ENCODE assay signal across 10 mouse cellular contexts in the genomic region with DNA sequence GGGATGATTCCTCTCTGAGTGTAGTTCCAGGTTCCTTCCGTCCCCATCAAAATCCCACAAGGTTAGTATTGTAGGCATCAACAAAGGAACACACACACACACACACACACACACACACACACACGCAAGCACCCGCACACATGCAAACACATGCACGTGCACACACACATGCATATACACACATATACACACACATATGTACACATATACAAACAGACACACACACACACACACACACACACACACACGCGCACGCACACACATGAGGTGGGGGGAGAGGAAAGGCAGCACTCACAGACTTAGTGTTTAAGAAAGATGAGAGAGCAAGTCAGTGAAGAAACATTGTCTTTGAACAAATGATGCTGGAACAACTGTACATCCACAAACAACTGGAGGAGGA. TPM values are rescaled to one million over a fixed set of nuclear protein-coding genes. Genes with fewer than 3 reads are reported as not detected.
DNase-seq lines count a peak whose midpoint lies in the region; ATAC-seq lines count a peak whose summit lies in the region.
"Had no signal": no experiment of that assay in that cellular context is flagged by ENCODE, and none has a peak within 500 bp of the region (broad histone marks: within the 10 kb centered on the region; RNA-seq: fewer than 3 reads in every experiment).

No protein-coding gene starts in this region.

- H3K9me3 ChIP-seq in forebrain, embryonic 10.5 days = peaks cover 11% of the 10 kb centered on the region
- no peaks in the 10 kb centered on the region; the same call in 1 of the 2 replicates for H3K9me3 ChIP-seq in forebrain, embryonic 11.5 days (ENCODE audit: control insufficient read depth, low read length)
- H3K9me3 ChIP-seq in limb, embryonic 15.5 days = no peaks in the 10 kb centered on the region
- no peaks in the 10 kb centered on the region for H3K9me3 ChIP-seq in stomach, embryonic 16.5 days (replicated peaks; ENCODE audit: control insufficient read depth, low read length)

- H3K4me1 ChIP-seq in forebrain, embryonic 10.5 days = peaks cover 22% of the 10 kb centered on the region
- H3K4me1 ChIP-seq in forebrain, embryonic 11.5 days (replicated peaks; ENCODE audit: control insufficient read depth, insufficient read depth, low read length) = peaks cover 2% of the 10 kb centered on the region; the same call in 1 of the 2 replicates
- 0 out of 2 replicates have a peak, but pooled peaks cover 2% of the 10 kb centered on the region for H3K4me1 ChIP-seq in limb, embryonic 15.5 days
- peaks cover 5% of the 10 kb centered on the region; the same call in 1 of the 2 replicates for H3K4me1 ChIP-seq in stomach, embryonic 16.5 days (ENCODE audit: control insufficient read depth, insufficient read depth, low read length)

- DNase-seq in forebrain, embryonic 10.5 days (ENCODE audit: extremely low spot score, low spot score) = no peak
- DNase-seq in forebrain, embryonic 11.5 days (ENCODE audit: low spot score) = no peak
- peak; percentile 32 for DNase-seq in thymus, postnatal 4 days
- DNase-seq in thymus, postnatal 25 days = no peak
- DNase-seq in spleen, postnatal 4 days (ENCODE audit: low spot score in 2 of 2) = no peak
- no peak for DNase-seq in heart, adult 18-20 months
- DNase-seq: B cell, adult 2 months; lung, postnatal 10 days had no signal

- H3K9ac ChIP-seq in forebrain, embryonic 11.5 days (ENCODE audit: low read length) = no peak overlapping the region
- H3K9ac ChIP-seq in limb, embryonic 15.5 days = no peak overlapping the region
- no peak overlapping the region for H3K9ac ChIP-seq in stomach, embryonic 16.5 days (ENCODE audit: low read length)

- no peaks in the 10 kb centered on the region for H3K27me3 ChIP-seq in forebrain, embryonic 10.5 days (ENCODE audit: poor library complexity, severe bottlenecking)
- no peaks in the 10 kb centered on the region for H3K27me3 ChIP-seq in forebrain, embryonic 11.5 days (ENCODE audit: control insufficient read depth, insufficient read depth, low read length)
- no peaks in the 10 kb centered on the region for H3K27me3 ChIP-seq in limb, embryonic 15.5 days
- H3K27me3 ChIP-seq in stomach, embryonic 16.5 days (ENCODE audit: control insufficient read depth, insufficient read depth, low read length) = no peaks in the 10 kb centered on the region

- no peak overlapping the region for H3K4me2 ChIP-seq in forebrain, embryonic 11.5 days (ENCODE audit: low read depth, low read length, severe bottlenecking)
- H3K4me2 ChIP-seq in limb, embryonic 15.5 days = peak overlapping the region; percentile 53; the same call in 1 of the 2 replicates
- H3K4me2 ChIP-seq in stomach, embryonic 16.5 days (ENCODE audit: low read depth, low read length) = peak overlapping the region; percentile 76; the same call in 1 of the 2 replicates

- no peaks in the 10 kb centered on the region for H3K36me3 ChIP-seq in forebrain, embryonic 10.5 days (replicated peaks)
- H3K36me3 ChIP-seq in forebrain, embryonic 11.5 days (ENCODE audit: control insufficient read depth, insufficient read depth, low read length) = no peaks in the 10 kb centered on the region
- no peaks in the 10 kb centered on the region for H3K36me3 ChIP-seq in limb, embryonic 15.5 days
- no peaks in the 10 kb centered on the region for H3K36me3 ChIP-seq in stomach, embryonic 16.5 days (ENCODE audit: control insufficient read depth, insufficient read depth, low read length)

- H3K27ac ChIP-seq in forebrain, embryonic 10.5 days = peak overlapping the region; percentile 92; the same call in 1 of the 2 replicates
- H3K27ac ChIP-seq in forebrain, embryonic 11.5 days (ENCODE audit: low read depth, low read length) = no peak overlapping the region
- no peak overlapping the region for H3K27ac ChIP-seq in limb, embryonic 15.5 days
- no peak overlapping the region for H3K27ac ChIP-seq in stomach, embryonic 16.5 days (ENCODE audit: low read length)

- 85% methylated on average over 7 of the region's 7 CpGs for WGBS in forebrain, embryonic 10.5 days
- WGBS in forebrain, embryonic 11.5 days = 83% methylated on average over 7 of the region's 7 CpGs
- WGBS in limb, embryonic 15.5 days = 86% methylated on average over 7 of the region's 7 CpGs
- WGBS in stomach, embryonic 16.5 days = 79% methylated on average over 7 of the region's 7 CpGs

- H3K4me3 ChIP-seq in forebrain, embryonic 10.5 days = peak overlapping the region; percentile 65; the same call in 1 of the 2 replicates
- no peak overlapping the region for H3K4me3 ChIP-seq in forebrain, embryonic 11.5 days (ENCODE audit: low read depth, low read length)
- H3K4me3 ChIP-seq in limb, embryonic 15.5 days = no peak overlapping the region
- no peak overlapping the region for H3K4me3 ChIP-seq in stomach, embryonic 16.5 days (replicated peaks; ENCODE audit: low read length)

- no peak for ATAC-seq in forebrain, embryonic 11.5 days (replicated peaks; ENCODE audit: low FRiP score)
- no peak for ATAC-seq in limb, embryonic 15.5 days (ENCODE audit: insufficient number of reproducible peaks, low FRiP score, low TSS enrichment, low read depth)
- no peak for ATAC-seq in stomach, embryonic 16.5 days (ENCODE audit: insufficient read depth, low FRiP score)

RNA-seq across cellular contexts. Expression of a gene that starts 23.9 kb away (rescaled TPM):
- 29.2 and 29.3 TPM in 2 replicates for polyA plus RNA-seq in forebrain, embryonic 10.5 days (2016; fragmentation: Nextera tagmentation; extraction: Ambion mirVana)
- 43.2 and 44.6 TPM in 2 replicates for polyA plus RNA-seq in forebrain, embryonic 11.5 days (2014; fragmentation: Nextera tagmentation; extraction: Ambion mirVana)
- polyA plus RNA-seq in limb, embryonic 15.5 days (2015; fragmentation: Nextera tagmentation; extraction: Ambion mirVana) = 25.2 and 29.0 TPM in 2 replicates
- 22.2 and 22.6 TPM in 2 replicates for polyA plus RNA-seq in stomach, embryonic 16.5 days (2015; fragmentation: Nextera tagmentation; extraction: Ambion mirVana)
- 10 to 100 TPM; 27.2 to 29.3 TPM for total RNA-seq in heart, adult 18-20 months (2021)

RNA-seq across cellular contexts. Expression of a gene that starts 35.3 kb away (rescaled TPM):
- 44.9 and 47.7 TPM in 2 replicates for polyA plus RNA-seq in forebrain, embryonic 10.5 days (2016; fragmentation: Nextera tagmentation; extraction: Ambion mirVana)
- 42.3 and 52.1 TPM in 2 replicates for polyA plus RNA-seq in forebrain, embryonic 11.5 days (2014; fragmentation: Nextera tagmentation; extraction: Ambion mirVana)
- 60.5 and 69.0 TPM in 2 replicates for polyA plus RNA-seq in limb, embryonic 15.5 days (2015; fragmentation: Nextera tagmentation; extraction: Ambion mirVana)
- polyA plus RNA-seq in stomach, embryonic 16.5 days (2015; fragmentation: Nextera tagmentation; extraction: Ambion mirVana) = 37.1 and 39.9 TPM in 2 replicates
- 1 to 10 TPM; 5.5 to 8.3 TPM for total RNA-seq in heart, adult 18-20 months (2021)

RNA-seq across cellular contexts. Expression of a gene that starts 57.0 kb away (rescaled TPM):
- polyA plus RNA-seq in forebrain, embryonic 10.5 days (2016; fragmentation: Nextera tagmentation; extraction: Ambion mirVana) = 3.6 and 3.9 TPM in 2 replicates
- 4.7 and 5.2 TPM in 2 replicates for polyA plus RNA-seq in forebrain, embryonic 11.5 days (2014; fragmentation: Nextera tagmentation; extraction: Ambion mirVana)
- polyA plus RNA-seq in limb, embryonic 15.5 days (2015; fragmentation: Nextera tagmentation; extraction: Ambion mirVana) = 6.6 and 6.8 TPM in 2 replicates
- polyA plus RNA-seq in stomach, embryonic 16.5 days (2015; fragmentation: Nextera tagmentation; extraction: Ambion mirVana) = 5.0 and 5.5 TPM in 2 replicates
- total RNA-seq in heart, adult 18-20 months (2021) = 10 to 100 TPM; 46.5 to 49.3 TPM
